Mouse (Mus musculus): ENCODE measurements around the gene Hic2.

GRCm38 (mm10) chr16:17200121-17200952 is 33.0 kb upstream of the Hic2 start:
- TF ChIP-seq POLR2A (IDR thresholded peaks at IDR 0.05; ENCODE audit: insufficient read length, low read depth), result no peak
- TF ChIP-seq E2F4 (IDR thresholded peaks at IDR 0.05; ENCODE audit: insufficient read depth), result no peak
- no peak for TF ChIP-seq MYOG (IDR thresholded peaks at IDR 0.05; ENCODE audit: control insufficient read depth in 1 of 3, insufficient read depth in 1 of 3, insufficient read length in 2 of 3, low read depth in 2 of 3)
- no peak for TF ChIP-seq POLR2AphosphoS2 (IDR thresholded peaks at IDR 0.05; ENCODE audit: insufficient read length, low read depth)
- TF ChIP-seq TCF12 (IDR thresholded peaks at IDR 0.05; ENCODE audit: insufficient read depth, poor library complexity, severe bottlenecking), result no peak
- TF ChIP-seq CEBPB (IDR thresholded peaks at IDR 0.05; ENCODE audit: insufficient read depth, poor library complexity, severe bottlenecking), result no peak
- no peak for TF ChIP-seq USF1 (IDR thresholded peaks at IDR 0.05; ENCODE audit: low read depth)
- TF ChIP-seq MAX (IDR thresholded peaks at IDR 0.05; ENCODE audit: low read depth), result no peak
- no peak for TF ChIP-seq REST (IDR thresholded peaks at IDR 0.05; ENCODE audit: insufficient read depth, insufficient read length)
